Mouse (Mus musculus) forebrain, embryonic 10.5 days (tissue): ENCODE measurements around the gene Flt3l. TPM values are rescaled to one million over a fixed set of nuclear protein-coding genes. Genes with fewer than 3 reads are reported as not detected.

ENCODE experiments used
- DNase-seq: peaks from one replicate; pipeline ENCODE4 v3.0.0-alpha.2; 2017; ENCODE audit warnings: low spot score; ENCODE audit errors: extremely low spot score
- H3K27ac ChIP-seq: fragments of 300-500 bp; sonication (generic); 2 replicates; pipeline ENCODE4 v1.5.1; 2016; ENCODE audit warnings: mild to moderate bottlenecking
- H3K27me3 ChIP-seq: fragments of 300-500 bp; sonication (generic); 2 replicates; pipeline ENCODE4 v1.6.1; 2016; ENCODE audit warnings: mild to moderate bottlenecking; ENCODE audit not compliant: poor library complexity, severe bottlenecking
- H3K36me3 ChIP-seq: fragments of 300-500 bp; sonication (generic); replicated peaks from 2 replicates; pipeline ENCODE4 v1.6.1; 2016; ENCODE audit warnings: mild to moderate bottlenecking, moderate library complexity
- H3K4me1 ChIP-seq: fragments of 300-500 bp; sonication (generic); 2 replicates; pipeline ENCODE4 v1.6.1; 2016
- H3K4me3 ChIP-seq: fragments of 300-500 bp; sonication (generic); 2 replicates; pipeline ENCODE4 v1.5.1; 2016; ENCODE audit warnings: mild to moderate bottlenecking, moderate library complexity
- H3K9me3 ChIP-seq: fragments of 300-500 bp; sonication (generic); 2 replicates; pipeline ENCODE4 v1.6.1; 2016; ENCODE audit warnings: mild to moderate bottlenecking, moderate library complexity
- WGBS: fragments of 180-500 bp; shearing (Covaris S2); methylation state at CpG from one replicate; pipeline ENCODE4 v1.1.7; 2016; 5-methylcytosine and 5-hydroxymethylcytosine counted together
- polyA plus RNA-seq: library from polyadenylated mRNA; unstranded; fragments of >200 nt; fragmentation: Nextera tagmentation; extraction: Ambion mirVana; gene quantifications from 2 replicates; pipeline ENCODE4 v1.2.1, GENCODE M21; 2016

The Flt3l gene
- 1.1 and 1.4 TPM in 2 replicates for polyA plus RNA-seq

DNA sequence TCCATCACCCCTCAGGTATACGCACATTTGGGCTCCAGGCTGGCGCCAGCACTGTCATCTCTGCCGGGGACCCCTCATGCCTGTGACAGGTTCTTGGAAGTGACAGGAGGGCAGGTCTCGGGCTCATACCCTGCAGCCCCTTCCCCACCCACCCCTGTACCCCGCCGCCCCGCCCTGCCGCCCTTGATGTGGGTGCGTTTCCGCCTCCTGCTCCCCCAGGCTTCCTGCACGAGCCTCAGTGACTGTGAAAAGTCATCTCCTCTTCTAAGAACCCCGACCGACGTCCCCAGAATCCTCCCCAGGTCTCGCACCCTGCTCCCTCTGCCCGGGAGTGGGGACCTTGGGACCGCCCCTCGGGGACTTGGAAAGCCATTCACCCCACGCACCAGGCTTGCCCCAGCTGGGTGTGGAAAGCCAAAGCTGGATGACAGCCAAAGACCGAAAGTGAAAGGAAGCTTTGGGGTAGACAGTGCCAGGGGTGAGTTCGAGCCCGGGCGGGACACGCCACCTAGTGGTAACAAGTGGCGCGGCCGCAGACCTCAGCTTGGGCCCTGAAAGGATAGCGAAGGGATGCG, at the start of gene Flt3l, which contains the start of gene Gm45713:
TSS of gene Flt3l (minus strand) at position 440 of the 575 bp plus-strand sequence.
TSS of gene Gm45713 (minus strand) at position 239 of the 575 bp plus-strand sequence.
- H3K27me3 ChIP-seq, result peaks cover 44% of the 10 kb centered on the region
- peak within 1 kb of the TSS; percentile 55 for H3K4me3 ChIP-seq
- H3K4me1 ChIP-seq, result peaks cover 28% of the 10 kb centered on the region
- peak within 1 kb of the TSS; percentile 68 for H3K27ac ChIP-seq
- H3K36me3 ChIP-seq, result no peaks in the 10 kb centered on the region
- no peaks in the 10 kb centered on the region for H3K9me3 ChIP-seq
- WGBS, result 5% methylated on average over 29 of the region's 29 CpGs
- peak; percentile 79 for DNase-seq

DNA sequence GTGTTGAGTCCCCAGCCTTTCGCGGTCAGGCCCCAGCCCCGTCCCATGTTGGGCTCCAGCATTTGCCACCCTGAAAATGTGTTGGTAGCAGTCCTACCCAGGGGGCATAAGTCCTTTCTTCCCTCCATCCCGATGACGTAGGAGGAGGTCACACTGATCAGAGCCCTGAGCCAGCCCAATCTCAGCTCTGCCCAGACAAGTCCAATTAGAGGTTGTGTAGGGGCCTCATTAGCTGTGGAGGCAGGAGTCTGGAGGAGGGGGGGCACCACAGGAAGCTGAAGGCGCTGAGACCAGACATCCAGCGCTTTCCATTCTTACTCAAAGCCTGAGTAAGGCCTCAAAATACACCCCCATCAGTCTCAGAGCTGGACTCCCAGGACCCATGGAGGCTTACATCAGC, 49.7 kb upstream of the Flt3l start:
- Histone ChIP-seq H3K9me3 (no peaks in the 10 kb centered on the region), H3K4me1 (peaks cover 36% of the 10 kb centered on the region), H3K27me3 (peaks cover 100% of the 10 kb centered on the region), H3K36me3 (no peaks in the 10 kb centered on the region), H3K27ac (no peak overlapping the region), H3K4me3 (no peak overlapping the region)
- no peak for DNase-seq
- WGBS, result 67% methylated on average over 7 of the region's 7 CpGs

DNA sequence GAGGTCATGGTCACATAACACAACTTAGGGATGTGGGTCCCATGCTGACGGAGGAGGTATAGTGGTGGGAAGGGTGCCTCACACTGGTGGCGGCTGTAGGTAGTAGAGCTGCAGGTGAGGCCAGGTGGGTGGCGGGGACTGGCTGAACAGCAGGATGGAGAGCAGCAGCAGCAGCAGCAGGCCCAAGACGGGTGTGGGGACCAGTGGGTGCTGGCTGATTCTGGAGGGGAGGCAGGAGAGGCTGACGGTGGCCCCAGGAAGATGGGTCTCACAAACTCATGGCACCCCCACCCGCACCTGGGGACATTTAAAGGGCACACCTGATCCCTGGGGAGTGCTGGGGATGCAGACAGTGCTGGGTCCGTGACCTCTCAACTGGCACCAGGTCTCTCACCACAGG, 47.4 kb upstream of the Flt3l start:
- no peaks in the 10 kb centered on the region for H3K36me3 ChIP-seq
- WGBS, result 67% methylated on average over 7 of the region's 7 CpGs
- H3K27ac ChIP-seq, result no peak overlapping the region
- H3K27me3 ChIP-seq, result peaks cover 100% of the 10 kb centered on the region
- no peak for DNase-seq
- H3K9me3 ChIP-seq, result no peaks in the 10 kb centered on the region
- no peak overlapping the region for H3K4me3 ChIP-seq
- H3K4me1 ChIP-seq, result peaks cover 42% of the 10 kb centered on the region

DNA sequence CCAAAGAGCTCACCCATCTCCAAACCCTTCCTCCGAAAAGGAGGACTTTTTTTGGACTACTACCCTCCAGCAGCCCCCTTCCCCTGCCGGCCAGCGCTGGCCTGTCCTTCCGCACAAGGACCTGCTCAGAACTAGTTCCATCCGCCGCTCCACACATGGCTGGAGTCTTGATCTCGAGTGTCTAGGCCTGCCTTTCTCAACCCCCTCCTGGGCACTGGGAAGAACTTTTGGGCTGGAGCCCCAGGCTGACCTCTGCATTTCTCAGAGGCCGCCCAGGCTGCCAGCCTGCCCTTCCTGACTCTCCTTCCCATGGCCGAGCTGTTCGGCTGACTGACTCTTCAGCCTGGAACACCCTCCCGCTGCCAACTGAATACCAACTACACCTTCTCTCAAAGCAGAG, 46.4 kb upstream of the Flt3l start:
- DNase-seq, result no peak
- Histone ChIP-seq H3K27me3 (peaks cover 100% of the 10 kb centered on the region), H3K36me3 (no peaks in the 10 kb centered on the region), H3K27ac (no peak overlapping the region), H3K4me1 (peaks cover 42% of the 10 kb centered on the region), H3K4me3 (peak overlapping the region; percentile 45), H3K9me3 (no peaks in the 10 kb centered on the region)
- 17% methylated on average over 11 of the region's 11 CpGs for WGBS

DNA sequence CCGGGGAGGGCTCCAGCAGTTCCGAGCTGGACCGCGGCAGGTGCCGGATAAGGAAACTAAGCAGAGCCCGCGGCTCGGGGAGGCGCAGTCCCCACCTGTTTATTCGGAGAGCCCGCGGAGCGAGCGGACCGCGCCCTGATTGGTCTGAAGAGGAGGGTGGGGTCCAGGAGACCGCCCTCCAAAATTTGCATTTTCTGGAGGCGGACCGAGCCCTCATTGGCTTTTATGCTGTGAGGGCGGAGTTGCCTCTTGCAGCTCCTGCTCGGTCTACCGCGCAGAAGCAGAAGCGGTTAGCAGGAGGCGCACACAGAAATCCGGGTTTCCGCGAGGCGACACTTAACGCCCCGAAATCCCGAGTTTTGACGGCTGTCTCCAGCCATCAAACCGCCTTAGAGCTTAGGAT, 46.0 kb upstream of the Flt3l start:
- peak; percentile 84 for DNase-seq
- Histone ChIP-seq H3K4me1 (peaks cover 42% of the 10 kb centered on the region), H3K9me3 (no peaks in the 10 kb centered on the region), H3K36me3 (no peaks in the 10 kb centered on the region), H3K27ac (no peak overlapping the region), H3K4me3 (peak overlapping the region; percentile 45), H3K27me3 (peaks cover 100% of the 10 kb centered on the region)
- WGBS, result 0% methylated on average over 34 of the region's 34 CpGs

DNA sequence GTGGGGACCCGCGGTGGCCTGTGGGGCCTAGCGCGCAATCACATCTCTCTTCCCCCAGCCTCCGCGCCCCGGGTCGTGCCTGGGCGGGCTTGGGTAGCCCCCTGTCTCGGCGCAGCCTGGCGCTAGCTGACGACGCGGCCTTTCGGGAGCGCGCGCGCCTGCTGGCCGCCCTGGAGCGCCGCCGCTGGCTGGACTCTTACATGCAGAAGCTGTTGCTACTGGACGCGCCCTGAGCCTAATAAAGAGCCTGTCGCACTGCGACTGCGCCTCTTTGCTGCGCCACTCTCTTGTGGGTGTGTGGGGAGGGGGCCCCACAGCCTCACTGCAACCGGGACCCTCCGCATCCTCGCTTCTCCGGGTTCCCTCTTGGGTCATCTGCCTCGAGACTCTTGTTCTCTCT, 45.3 kb upstream of the Flt3l start:
- peak overlapping the region; percentile 45 for H3K4me3 ChIP-seq
- 3% methylated on average over 35 of the region's 35 CpGs for WGBS
- H3K9me3 ChIP-seq, result no peaks in the 10 kb centered on the region
- H3K4me1 ChIP-seq, result peaks cover 46% of the 10 kb centered on the region
- DNase-seq, result no peak
- H3K27me3 ChIP-seq, result peaks cover 100% of the 10 kb centered on the region
- no peaks in the 10 kb centered on the region for H3K36me3 ChIP-seq
- H3K27ac ChIP-seq, result no peak overlapping the region

DNA sequence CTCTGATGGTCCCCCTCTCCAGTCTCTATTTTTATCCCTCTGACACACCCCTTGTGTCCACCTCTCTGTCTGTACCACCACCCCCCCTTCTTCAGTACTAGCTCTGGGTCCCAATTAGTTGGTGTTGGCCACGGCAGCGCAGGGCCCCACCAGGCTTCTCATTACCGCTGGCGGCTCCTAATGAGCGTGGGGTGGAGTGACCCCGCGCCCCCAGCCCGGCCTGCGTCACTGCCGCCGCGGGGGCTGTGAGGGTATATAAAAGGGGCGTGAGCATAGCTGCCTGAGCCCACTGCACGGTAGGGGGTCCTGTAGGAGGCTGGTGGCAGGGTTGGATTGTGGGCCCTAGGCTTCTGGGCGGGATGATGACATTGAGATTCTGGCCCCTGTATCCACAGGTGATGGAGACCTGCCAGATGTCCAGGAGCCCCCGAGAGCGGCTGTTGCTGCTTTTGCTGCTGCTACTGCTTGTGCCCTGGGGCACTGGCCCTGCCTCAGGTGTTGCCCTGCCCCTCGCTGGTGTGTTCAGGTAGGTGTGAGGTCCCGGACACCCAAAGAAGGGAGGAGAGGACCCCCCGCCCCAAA, 44.8 kb upstream of the Flt3l start, which contains the start of gene Pth2:
TSS of gene Pth2 (plus strand) at position 100 of the 582 bp plus-strand sequence.
- H3K27me3 ChIP-seq, result peaks cover 100% of the 10 kb centered on the region
- H3K36me3 ChIP-seq, result no peaks in the 10 kb centered on the region
- H3K27ac ChIP-seq, result no peak within 1 kb of the TSS
- H3K4me1 ChIP-seq, result peaks cover 46% of the 10 kb centered on the region
- H3K4me3 ChIP-seq, result peak within 1 kb of the TSS; percentile 45
- no peaks in the 10 kb centered on the region for H3K9me3 ChIP-seq
- DNase-seq, result no peak
- 19% methylated on average over 20 of the region's 20 CpGs for WGBS

DNA sequence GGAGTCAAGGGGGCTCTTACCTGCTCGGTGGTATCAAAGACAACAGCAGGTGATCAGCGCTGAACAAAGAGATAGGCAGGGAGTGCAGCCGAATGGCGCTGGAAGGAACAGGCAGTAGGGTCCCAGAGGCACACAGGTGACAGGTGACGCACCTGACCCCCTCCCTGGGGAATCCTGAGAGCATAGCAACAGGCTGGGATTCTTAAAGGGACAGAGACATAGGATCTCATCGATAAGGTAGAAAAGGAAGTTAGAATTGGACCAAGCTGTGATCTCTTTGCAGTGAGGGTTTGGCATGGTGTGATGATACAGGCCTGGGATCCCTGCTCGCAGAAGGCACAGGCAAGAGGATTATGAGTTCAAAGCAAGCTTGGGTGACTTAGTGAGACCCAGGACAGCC, 43.2 kb upstream of the Flt3l start, which contains the start of gene Gfy:
TSS of gene Gfy (minus strand) at position 101 of the 400 bp plus-strand sequence.
- no peak for DNase-seq
- peaks cover 100% of the 10 kb centered on the region for H3K27me3 ChIP-seq
- no peaks in the 10 kb centered on the region for H3K36me3 ChIP-seq
- WGBS, result 30% methylated on average over 7 of the region's 7 CpGs
- no peak within 1 kb of the TSS for H3K27ac ChIP-seq
- H3K4me1 ChIP-seq, result peaks cover 54% of the 10 kb centered on the region
- no peak within 1 kb of the TSS for H3K4me3 ChIP-seq
- H3K9me3 ChIP-seq, result no peaks in the 10 kb centered on the region

DNA sequence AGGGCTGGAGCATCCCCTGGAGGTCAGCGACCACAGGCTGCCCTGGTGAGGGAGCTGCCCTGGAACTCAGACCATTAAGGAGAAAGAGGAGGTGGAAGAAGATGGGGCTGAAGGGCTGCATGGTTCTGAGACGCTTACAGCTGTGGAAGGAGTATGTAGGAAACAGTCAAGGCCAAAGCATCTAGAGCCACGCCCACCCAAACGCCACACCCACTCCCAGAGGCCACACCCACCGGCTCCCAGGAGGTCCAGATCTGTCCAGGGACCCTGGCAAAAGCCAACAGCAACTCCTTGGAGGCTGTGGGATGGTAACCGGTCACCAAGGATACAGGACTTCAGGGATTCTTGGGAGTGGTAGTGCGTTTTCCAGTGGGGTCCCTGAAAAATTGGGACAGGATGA, 42.3 kb upstream of the Flt3l start:
- Histone ChIP-seq H3K4me1 (peaks cover 56% of the 10 kb centered on the region), H3K9me3 (no peaks in the 10 kb centered on the region), H3K27me3 (peaks cover 99% of the 10 kb centered on the region), H3K4me3 (no peak overlapping the region), H3K27ac (no peak overlapping the region), H3K36me3 (no peaks in the 10 kb centered on the region)
- DNase-seq, result no peak
- WGBS, result 21% methylated on average over 7 of the region's 7 CpGs

DNA sequence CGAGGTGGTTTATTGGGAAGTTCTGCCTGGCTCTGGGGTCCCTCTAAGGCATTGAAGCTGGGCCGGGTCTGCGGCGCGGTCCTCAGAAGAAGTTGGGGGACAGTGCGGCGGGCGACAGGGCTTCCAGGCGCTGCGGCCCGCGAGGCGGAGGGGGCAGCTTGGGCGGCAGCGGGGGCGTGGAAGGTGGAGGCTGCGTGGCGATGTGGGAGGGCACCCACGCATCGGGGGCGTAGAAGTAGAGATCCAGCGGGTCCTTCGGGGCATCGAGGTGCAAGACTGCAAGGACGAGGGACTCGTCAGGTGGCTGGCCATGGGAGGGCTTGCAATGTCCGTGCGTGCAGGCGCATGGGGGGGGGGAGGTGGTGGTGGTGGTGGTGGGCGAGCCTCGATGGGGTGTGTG, 40.1 kb upstream of the Flt3l start:
- peaks cover 38% of the 10 kb centered on the region for H3K4me1 ChIP-seq
- WGBS, result 2% methylated on average over 31 of the region's 31 CpGs
- no peak overlapping the region for H3K27ac ChIP-seq
- peaks cover 98% of the 10 kb centered on the region for H3K27me3 ChIP-seq
- H3K9me3 ChIP-seq, result peaks cover 11% of the 10 kb centered on the region; the same call in 1 of the 2 replicates
- DNase-seq, result no peak
- H3K4me3 ChIP-seq, result peak overlapping the region; percentile 40
- no peaks in the 10 kb centered on the region for H3K36me3 ChIP-seq

DNA sequence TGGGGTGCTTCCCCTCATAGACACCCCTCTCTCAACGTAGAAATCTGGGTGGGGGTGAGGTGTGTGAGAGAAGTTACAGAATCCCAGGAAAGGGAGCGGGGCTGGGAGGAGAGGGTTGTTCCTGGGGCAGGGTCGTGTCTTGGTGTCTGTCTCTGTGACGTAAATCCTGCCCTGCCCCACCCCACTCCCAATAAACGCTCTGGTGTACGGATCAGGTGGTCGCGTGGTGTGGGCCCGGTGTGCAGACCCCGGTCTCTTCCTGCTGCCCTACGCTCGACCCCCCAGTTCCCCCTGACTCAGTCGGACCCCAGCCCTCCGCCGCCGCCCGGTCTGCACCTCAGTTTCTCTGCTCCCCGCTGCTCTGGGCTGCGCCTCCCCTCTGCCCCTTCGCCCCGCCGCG, 39.7 kb upstream of the Flt3l start:
- under 1% methylated on average over 23 of the region's 23 CpGs for WGBS
- Histone ChIP-seq H3K4me3 (peak overlapping the region; percentile 40), H3K9me3 (peaks cover 11% of the 10 kb centered on the region; the same call in 1 of the 2 replicates), H3K27ac (no peak overlapping the region), H3K36me3 (no peaks in the 10 kb centered on the region), H3K4me1 (peaks cover 34% of the 10 kb centered on the region), H3K27me3 (peaks cover 98% of the 10 kb centered on the region)
- no peak for DNase-seq

DNA sequence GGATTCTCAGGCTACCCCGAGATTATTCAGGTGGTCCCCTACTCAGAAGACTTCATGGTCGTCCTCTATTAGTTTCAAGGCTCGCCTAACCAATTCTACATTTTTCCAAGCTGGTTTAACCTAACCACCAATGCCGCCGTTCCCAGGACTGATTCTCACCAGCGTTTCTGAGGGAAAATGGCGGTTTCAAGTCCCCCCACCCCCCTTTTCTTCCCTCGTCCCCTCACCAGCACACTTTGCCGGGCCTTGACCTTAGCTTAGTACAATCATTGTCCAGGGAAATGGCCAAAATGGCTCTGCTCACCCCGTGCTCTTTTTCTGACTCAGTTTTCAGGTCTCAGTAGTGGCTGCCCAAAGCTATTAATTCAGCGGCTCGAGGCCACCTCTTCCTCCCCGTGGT, 39.2 kb upstream of the Flt3l start:
- Histone ChIP-seq H3K27me3 (peaks cover 98% of the 10 kb centered on the region), H3K36me3 (no peaks in the 10 kb centered on the region), H3K4me1 (peaks cover 29% of the 10 kb centered on the region), H3K27ac (no peak overlapping the region), H3K4me3 (peak overlapping the region; percentile 40; the same call in 1 of the 2 replicates), H3K9me3 (peaks cover 16% of the 10 kb centered on the region)
- 4% methylated on average over 13 of the region's 13 CpGs for WGBS
- no peak for DNase-seq

DNA sequence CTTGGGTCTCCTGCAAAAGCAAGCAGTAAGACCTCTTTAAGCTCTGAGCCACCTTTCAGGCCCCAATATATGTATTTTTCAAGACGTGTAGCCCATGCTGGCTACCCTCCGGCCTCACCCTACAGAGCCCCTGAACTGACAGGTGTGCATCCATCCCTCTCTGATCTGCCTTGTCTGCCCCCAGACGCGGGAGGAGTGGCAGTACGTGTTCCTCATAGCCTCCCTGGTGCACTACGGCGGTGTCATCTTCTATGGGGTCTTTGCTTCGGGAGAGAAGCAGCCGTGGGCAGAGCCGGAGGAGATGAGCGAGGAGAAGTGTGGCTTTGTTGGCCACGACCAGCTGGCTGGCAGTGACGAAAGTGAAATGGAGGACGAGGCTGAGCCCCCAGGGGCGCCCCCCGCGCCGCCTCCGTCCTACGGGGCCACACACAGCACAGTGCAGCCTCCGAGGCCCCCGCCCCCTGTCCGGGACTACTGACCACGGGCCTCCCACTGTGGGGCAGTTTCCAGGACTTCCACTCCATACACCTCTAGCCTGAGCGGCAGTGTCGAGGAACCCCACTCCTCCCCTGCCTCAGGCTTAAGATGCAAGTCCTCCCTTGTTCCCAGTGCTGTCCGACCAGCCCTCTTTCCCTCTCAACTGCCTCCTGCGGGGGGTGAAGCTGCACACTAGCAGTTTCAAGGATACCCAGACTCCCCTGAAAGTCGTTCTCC, 38.5 kb upstream of the Flt3l start:
- DNase-seq, result peak; percentile 43
- H3K4me3 ChIP-seq, result peak overlapping the region; percentile 40
- H3K36me3 ChIP-seq, result no peaks in the 10 kb centered on the region
- H3K9me3 ChIP-seq, result peaks cover 23% of the 10 kb centered on the region
- peaks cover 27% of the 10 kb centered on the region for H3K4me1 ChIP-seq
- peaks cover 98% of the 10 kb centered on the region for H3K27me3 ChIP-seq
- H3K27ac ChIP-seq, result peak overlapping the region; percentile 44; the same call in 1 of the 2 replicates
- 2% methylated on average over 29 of the region's 29 CpGs for WGBS
